Mouse (Mus musculus) gastrocnemius, postnatal 14 days (tissue): ENCODE measurements around the gene Rora. TPM values are rescaled to one million over a fixed set of nuclear protein-coding genes. Genes with fewer than 3 reads are reported as not detected.

Experiments
- DNase-seq: peaks from one replicate; pipeline ENCODE4 v3.0.0; 2021; ENCODE audit warnings: mixed read lengths
- intact Hi-C: fragments of 180-260 bp; cut with DNase I; formaldehyde crosslinking; loops from one replicate; pipeline ENCODE4 v1.15.1; 2025; ENCODE audit warnings: low total_unique reads
- total RNA-seq, 2 experiments: library from RNA; stranded (reverse); gene quantifications; 2 replicates each; pipeline ENCODE4 v1.2.3; 2021

Rora gene
- total RNA-seq, 2 experiments from 2014 or later: 46.0 to 53.4 TPM

- no peak for DNase-seq
- intact Hi-C loops: no loop called here
Measured at GRCm38 (mm10) chr9:68859500-68859899, 205.9 kb downstream of the Rora start.

GRCm38 (mm10) chr9:68866317-68866716 is 212.7 kb downstream of the Rora start:
- no peak for DNase-seq
- intact Hi-C loops: no loop called here

- intact Hi-C loops: no loop called here
- no peak for DNase-seq
Measured at GRCm38 (mm10) chr9:68873838-68874237, 220.3 kb downstream of the Rora start.

GRCm38 (mm10) chr9:68874544-68874943 is 221.0 kb downstream of the Rora start:
- DNase-seq: no peak

GRCm38 (mm10) chr9:68875791-68876190 is 222.2 kb downstream of the Rora start:
- no peak for DNase-seq
- intact Hi-C loops: no loop called here

More at GRCm38 (mm10) chr9:68874544-68874943, 221.0 kb downstream of the Rora start:
- intact Hi-C loops: no loop called here

- DNase-seq: no peak
- intact Hi-C loops: no loop called here
Measured at GRCm38 (mm10) chr9:68876289-68876688, 222.7 kb downstream of the Rora start.

- intact Hi-C loops: no loop called here
- no peak for DNase-seq
Measured at GRCm38 (mm10) chr9:68881896-68882295, 228.3 kb downstream of the Rora start.

- intact Hi-C loops: no loop called here
Measured at GRCm38 (mm10) chr9:68883005-68883404, 229.4 kb downstream of the Rora start.

GRCm38 (mm10) chr9:68883687-68884086 is 230.1 kb downstream of the Rora start:
- DNase-seq: no peak
- intact Hi-C loops: no loop called here

More at GRCm38 (mm10) chr9:68883005-68883404, 229.4 kb downstream of the Rora start:
- no peak for DNase-seq

- intact Hi-C loops: no loop called here
- peak; percentile 22 for DNase-seq
Measured at GRCm38 (mm10) chr9:68884451-68885035, 231.0 kb downstream of the Rora start.

- DNase-seq: peak; percentile 85
- intact Hi-C loops: no loop called here
Measured at GRCm38 (mm10) chr9:68888670-68889069, 235.1 kb downstream of the Rora start.

GRCm38 (mm10) chr9:68891431-68891830 is 237.8 kb downstream of the Rora start:
- DNase-seq: no peak
- intact Hi-C loops: no loop called here

GRCm38 (mm10) chr9:68892356-68892755 is 238.8 kb downstream of the Rora start:
- intact Hi-C loops: no loop called here
- DNase-seq: no peak

GRCm38 (mm10) chr9:68892859-68893258 is 239.3 kb downstream of the Rora start:
- DNase-seq: no peak
- intact Hi-C loops: no loop called here

- intact Hi-C loops: no loop called here
- no peak for DNase-seq
Measured at GRCm38 (mm10) chr9:68898286-68898685, 244.7 kb downstream of the Rora start.

GRCm38 (mm10) chr9:68899525-68900222 is 246.1 kb downstream of the Rora start:
- intact Hi-C loops: no loop called here
- no peak for DNase-seq

GRCm38 (mm10) chr9:68906361-68906883 is 252.8 kb downstream of the Rora start:
- no peak for DNase-seq
- intact Hi-C loops: no loop called here

- intact Hi-C loops: no loop called here
- DNase-seq: no peak
Measured at GRCm38 (mm10) chr9:68912483-68913151, 259.0 kb downstream of the Rora start.

- intact Hi-C loops: no loop called here
- DNase-seq: no peak
Measured at GRCm38 (mm10) chr9:68913191-68913697, 259.7 kb downstream of the Rora start.

GRCm38 (mm10) chr9:68914541-68915275 is 261.1 kb downstream of the Rora start:
- peak; percentile 19 for DNase-seq
- intact Hi-C loops: no loop called here
